Mouse (Mus musculus): Measurements from ENCODE around the gene Fgr. TPM values are rescaled to one million over a fixed set of nuclear protein-coding genes. Genes with fewer than 3 reads are reported as not detected.
A peak's percentile ranks its signal among the peaks of the same experiment; 100 is the strongest.

Gene Fgr
- polyA plus RNA-seq, 1 experiment from 2014 or later, result 2.3 TPM

- Histone ChIP-seq H3K9me3 (no peaks in the 10 kb centered on the region), H3K27me3 (replicated peaks) (no peaks in the 10 kb centered on the region)
Measured at GRCm38 (mm10) chr4:133037798-133038197, 63.9 kb downstream of the Fgr start.

DNA sequence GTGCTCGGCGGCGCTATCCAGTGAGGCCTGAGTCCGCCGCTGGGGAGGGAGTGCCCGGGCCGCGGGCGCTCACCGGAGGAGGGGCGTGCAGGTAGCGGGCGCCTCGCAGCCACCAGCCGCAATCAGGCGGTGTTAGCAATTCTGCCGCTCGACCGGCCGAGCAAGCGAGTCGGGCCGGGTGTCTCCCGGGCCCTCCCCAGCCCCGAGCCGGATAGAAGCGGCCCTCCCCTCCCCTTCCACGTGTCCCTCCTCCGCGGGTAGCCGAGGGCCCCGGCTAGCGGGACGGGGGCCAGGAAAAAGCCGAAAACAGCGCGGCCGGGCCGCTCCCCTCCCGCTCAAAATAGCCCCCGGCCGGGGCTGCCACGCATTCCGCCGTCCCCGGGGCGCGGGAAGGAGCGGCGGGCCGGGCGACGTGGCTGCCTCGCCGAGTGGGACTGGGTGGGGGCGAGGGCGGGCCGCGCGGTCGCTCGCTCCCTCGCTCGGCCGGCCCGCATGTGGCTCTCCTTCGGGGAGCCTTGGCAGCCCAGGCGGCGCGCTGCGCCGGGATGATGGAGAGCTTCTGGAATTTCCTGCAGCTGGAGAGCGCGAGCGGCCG is 64.7 kb downstream of the Fgr start:
- no peaks in the 10 kb centered on the region for H3K9me3 ChIP-seq
- H3K27me3 ChIP-seq (replicated peaks), result no peaks in the 10 kb centered on the region
- under 1% methylated on average over 76 of the region's 76 CpGs for WGBS
- H3K4me1 ChIP-seq (replicated peaks), result peaks cover 59% of the 10 kb centered on the region
- no peaks in the 10 kb centered on the region for H3K36me3 ChIP-seq
- peak; percentile 74 for ATAC-seq
- peak overlapping the region; percentile 86 for H3K27ac ChIP-seq
- peak overlapping the region; percentile 100 for H3K4me2 ChIP-seq (replicated peaks)
- H3K4me3 ChIP-seq (replicated peaks), result peak overlapping the region; percentile 66
- peak overlapping the region; percentile 70 for H3K9ac ChIP-seq

More at GRCm38 (mm10) chr4:133037798-133038197, 63.9 kb downstream of the Fgr start:
- WGBS, result 45% methylated on average over 6 of the region's 6 CpGs
- ATAC-seq, result no peak
- no peak overlapping the region for H3K9ac ChIP-seq
- H3K4me3 ChIP-seq (replicated peaks), result peak overlapping the region; percentile 66
- no peaks in the 10 kb centered on the region for H3K36me3 ChIP-seq
- H3K4me1 ChIP-seq (replicated peaks), result peaks cover 50% of the 10 kb centered on the region
- H3K4me2 ChIP-seq (replicated peaks), result peak overlapping the region; percentile 100
- no peak overlapping the region for H3K27ac ChIP-seq

DNA sequence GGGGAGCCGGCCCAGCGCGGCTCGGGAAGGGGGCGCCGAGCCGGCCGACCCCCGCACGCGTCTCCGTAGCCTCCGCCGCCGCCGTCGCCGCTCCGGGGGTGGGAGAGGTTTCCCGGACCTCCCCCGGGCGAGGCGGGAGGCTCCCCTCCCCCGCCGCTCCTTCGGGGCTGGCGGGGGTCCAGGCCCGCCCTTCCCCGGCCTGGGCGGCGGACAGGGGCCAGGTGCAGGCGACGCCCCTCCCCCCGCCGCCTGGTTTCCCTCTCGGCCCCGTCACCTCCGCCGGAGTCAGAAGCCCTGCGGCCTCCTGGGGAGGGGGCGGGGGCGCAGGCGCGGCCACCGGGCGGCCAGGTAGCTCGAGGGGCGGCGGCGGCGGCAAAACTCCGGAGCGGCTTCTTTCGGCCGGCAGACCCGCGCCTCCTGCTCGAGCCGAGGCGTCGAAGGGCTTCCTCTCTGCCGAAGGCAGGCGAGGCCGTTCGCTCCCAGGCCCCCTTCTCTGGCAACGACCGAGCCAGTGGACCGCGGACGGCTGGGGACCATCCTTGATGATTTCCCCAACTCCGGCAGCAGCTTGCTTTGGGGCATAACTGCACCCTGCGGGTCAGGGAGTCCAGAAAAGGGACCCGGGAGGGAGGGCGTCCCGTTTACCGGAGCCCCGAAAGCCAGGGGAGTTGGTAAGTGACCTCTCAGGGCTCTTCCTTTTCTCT is 65.4 kb downstream of the Fgr start:
- Histone ChIP-seq H3K4me2 (replicated peaks) (peak overlapping the region; percentile 100), H3K9me3 (no peaks in the 10 kb centered on the region), H3K9ac (peak overlapping the region; percentile 70), H3K27me3 (replicated peaks) (no peaks in the 10 kb centered on the region), H3K4me1 (replicated peaks) (peaks cover 65% of the 10 kb centered on the region), H3K4me3 (replicated peaks) (peak overlapping the region; percentile 66), H3K27ac (peak overlapping the region; percentile 86), H3K36me3 (no peaks in the 10 kb centered on the region)
- WGBS, result 1% methylated on average over 73 of the region's 77 CpGs
- ATAC-seq, result peak; percentile 42

DNA sequence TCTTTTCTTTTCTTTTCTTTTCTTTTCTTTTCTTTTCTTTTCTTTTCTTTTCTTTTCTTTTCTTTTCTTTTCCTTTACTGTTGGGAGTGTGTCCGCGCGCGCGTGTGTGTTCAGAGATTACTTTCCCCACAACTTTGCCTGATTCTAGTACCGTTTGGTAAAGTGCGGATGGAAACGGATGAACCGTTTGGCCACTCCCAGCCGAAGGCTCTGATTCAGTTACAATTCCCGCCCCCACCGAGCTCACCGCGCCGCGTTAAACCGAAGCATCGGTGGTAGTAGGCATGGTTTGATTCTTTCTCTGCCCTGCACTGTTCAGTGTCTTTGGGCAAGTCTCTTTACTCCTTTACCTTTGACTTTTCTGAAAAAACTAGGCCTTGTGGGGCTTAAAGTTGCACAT is 65.9 kb downstream of the Fgr start:
- Histone ChIP-seq H3K27me3 (replicated peaks) (no peaks in the 10 kb centered on the region), H3K9ac (peak overlapping the region; percentile 70; the same call in 1 of the 2 replicates), H3K4me2 (replicated peaks) (peak overlapping the region; percentile 100), H3K4me3 (replicated peaks) (peak overlapping the region; percentile 66), H3K27ac (peak overlapping the region; percentile 86), H3K4me1 (replicated peaks) (peaks cover 71% of the 10 kb centered on the region), H3K9me3 (no peaks in the 10 kb centered on the region), H3K36me3 (no peaks in the 10 kb centered on the region)
- ATAC-seq, result no peak
- WGBS, result 27% methylated on average over 18 of the region's 18 CpGs

- H3K4me3 ChIP-seq (replicated peaks), result 0 out of 2 replicates have a peak overlapping the region, but pooled peaks have one; percentile 66
- ATAC-seq, result no peak
- no peaks in the 10 kb centered on the region for H3K27me3 ChIP-seq (replicated peaks)
- H3K27ac ChIP-seq, result 0 out of 2 replicates have a peak overlapping the region, but pooled peaks have one; percentile 86
- no peaks in the 10 kb centered on the region for H3K9me3 ChIP-seq
- no peaks in the 10 kb centered on the region for H3K36me3 ChIP-seq
- H3K4me1 ChIP-seq (replicated peaks), result peaks cover 76% of the 10 kb centered on the region
- 60% methylated on average over 14 of the region's 14 CpGs for WGBS
- H3K4me2 ChIP-seq (replicated peaks), result peak overlapping the region; percentile 100
- H3K9ac ChIP-seq, result no peak overlapping the region
Measured at GRCm38 (mm10) chr4:133040241-133040904, 66.5 kb downstream of the Fgr start.

DNA sequence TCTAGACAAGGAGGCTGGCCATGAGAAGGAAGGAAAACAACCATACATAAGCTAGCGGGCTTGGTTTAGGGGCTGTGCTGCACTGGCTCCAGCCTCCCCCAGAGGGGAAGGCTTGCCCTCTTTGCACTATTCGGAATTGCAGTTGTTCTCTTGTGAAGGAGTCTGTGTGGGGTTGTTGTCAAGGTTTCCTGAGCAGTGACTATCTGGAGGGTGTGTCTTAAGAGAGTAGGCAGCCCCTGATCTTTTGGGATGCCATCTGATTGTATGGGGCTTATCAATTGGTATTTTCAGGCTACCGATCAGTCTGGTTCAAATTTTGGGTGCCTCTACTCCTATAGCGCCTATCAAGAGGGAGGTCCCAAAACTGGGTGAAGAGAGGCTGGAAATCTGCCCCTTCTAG is 68.3 kb downstream of the Fgr start:
- H3K27ac ChIP-seq, result peak overlapping the region; percentile 62
- peaks cover 93% of the 10 kb centered on the region for H3K4me1 ChIP-seq (replicated peaks)
- no peaks in the 10 kb centered on the region for H3K27me3 ChIP-seq (replicated peaks)
- no peak for ATAC-seq
- no peak overlapping the region; the same call in 1 of the 2 replicates for H3K4me3 ChIP-seq (replicated peaks)
- H3K9me3 ChIP-seq, result no peaks in the 10 kb centered on the region
- no peak overlapping the region for H3K9ac ChIP-seq
- H3K4me2 ChIP-seq (replicated peaks), result peak overlapping the region; percentile 51
- 52% methylated on average over 4 of the region's 4 CpGs for WGBS
- H3K36me3 ChIP-seq, result no peaks in the 10 kb centered on the region

DNA sequence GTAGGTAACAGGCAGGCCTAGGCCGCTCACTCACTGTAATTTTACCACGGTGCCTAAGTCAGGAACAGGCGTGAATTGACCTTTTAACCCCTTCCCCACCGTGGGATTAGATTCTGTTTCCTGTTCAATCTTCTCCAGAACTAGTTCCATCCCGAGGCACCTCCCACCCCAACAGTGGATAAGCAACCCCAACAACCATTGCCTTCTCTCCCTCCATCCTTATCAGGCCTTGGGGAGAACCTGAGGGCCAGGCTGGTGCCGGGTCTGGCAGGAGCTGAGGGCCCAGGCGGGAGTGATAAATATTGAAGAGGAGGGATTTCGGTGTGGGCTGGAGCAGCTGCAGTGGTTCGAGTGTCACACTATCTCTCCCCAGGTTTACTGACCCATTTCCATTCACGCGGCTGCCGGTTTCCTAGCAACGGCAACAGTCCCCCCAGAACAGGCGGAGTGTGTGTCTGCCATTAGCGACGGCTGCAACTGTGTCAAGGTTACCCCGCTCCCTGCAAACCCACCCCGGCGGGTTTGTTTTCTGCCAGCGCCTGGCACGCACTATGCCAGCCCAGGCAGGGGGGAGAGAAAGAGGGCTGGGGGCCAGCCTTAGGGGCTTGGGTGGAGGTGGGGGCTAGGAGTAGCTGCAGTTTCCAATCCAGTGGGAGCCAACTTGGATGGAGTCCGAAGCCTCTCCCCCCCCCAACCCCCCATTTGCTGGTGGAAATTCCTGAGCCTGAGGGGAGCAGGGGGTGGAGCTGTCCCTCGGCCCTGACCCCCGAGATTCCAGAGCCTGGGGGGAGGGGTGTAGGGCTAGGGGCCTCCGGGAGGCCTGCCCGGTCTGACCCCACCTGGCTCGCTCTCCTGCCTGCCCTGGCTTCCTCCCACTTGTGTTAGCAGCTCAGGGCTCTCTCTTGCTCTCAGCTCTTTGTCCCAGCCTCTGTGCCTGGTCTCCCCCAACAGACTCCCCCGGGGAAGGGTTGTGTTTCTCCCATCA is 69.0 kb downstream of the Fgr start:
- Histone ChIP-seq H3K4me1 (replicated peaks) (peaks cover 95% of the 10 kb centered on the region), H3K36me3 (no peaks in the 10 kb centered on the region), H3K9me3 (no peaks in the 10 kb centered on the region), H3K27ac (peak overlapping the region; percentile 62), H3K9ac (peak overlapping the region; percentile 21), H3K27me3 (replicated peaks) (no peaks in the 10 kb centered on the region), H3K4me2 (replicated peaks) (peak overlapping the region; percentile 51), H3K4me3 (replicated peaks) (peak overlapping the region; percentile 8)
- ATAC-seq, result peak; percentile 13; the same call in 1 of the 2 replicates
- WGBS, result 14% methylated on average over 28 of the region's 28 CpGs

- H3K27me3 ChIP-seq (replicated peaks), result no peaks in the 10 kb centered on the region
- H3K4me1 ChIP-seq (replicated peaks), result peaks cover 91% of the 10 kb centered on the region
- H3K9me3 ChIP-seq, result no peaks in the 10 kb centered on the region
- 58% methylated on average over 6 of the region's 6 CpGs for WGBS
- H3K27ac ChIP-seq, result 0 out of 2 replicates have a peak overlapping the region, but pooled peaks have one; percentile 2
- H3K9ac ChIP-seq, result peak overlapping the region; percentile 21; the same call in 1 of the 2 replicates
- no peak for ATAC-seq
- no peaks in the 10 kb centered on the region for H3K36me3 ChIP-seq
- H3K4me3 ChIP-seq (replicated peaks), result no peak overlapping the region
- peak overlapping the region; percentile 51; the same call in 1 of the 2 replicates for H3K4me2 ChIP-seq (replicated peaks)
Measured at GRCm38 (mm10) chr4:133043798-133044646, 70.1 kb downstream of the Fgr start.

- Histone ChIP-seq H3K27ac (no peak overlapping the region), H3K36me3 (no peaks in the 10 kb centered on the region), H3K27me3 (replicated peaks) (no peaks in the 10 kb centered on the region), H3K9ac (no peak overlapping the region), H3K4me2 (replicated peaks) (no peak overlapping the region), H3K4me1 (replicated peaks) (peaks cover 92% of the 10 kb centered on the region), H3K9me3 (no peaks in the 10 kb centered on the region), H3K4me3 (replicated peaks) (no peak overlapping the region)
- 46% methylated on average over 6 of the region's 6 CpGs for WGBS
- ATAC-seq, result no peak
Measured at GRCm38 (mm10) chr4:133044647-133045094, 70.8 kb downstream of the Fgr start.

- H3K4me3 ChIP-seq (replicated peaks), result no peak overlapping the region
- 44% methylated on average over 11 of the region's 11 CpGs for WGBS
- peaks cover 94% of the 10 kb centered on the region for H3K4me1 ChIP-seq (replicated peaks)
- no peaks in the 10 kb centered on the region for H3K27me3 ChIP-seq (replicated peaks)
- H3K9me3 ChIP-seq, result no peaks in the 10 kb centered on the region
- H3K4me2 ChIP-seq (replicated peaks), result peak overlapping the region; percentile 19; the same call in 1 of the 2 replicates
- peak overlapping the region; percentile 60 for H3K27ac ChIP-seq
- H3K36me3 ChIP-seq, result no peaks in the 10 kb centered on the region
- no peak overlapping the region for H3K9ac ChIP-seq
- no peak for ATAC-seq
Measured at GRCm38 (mm10) chr4:133045771-133046474, 72.0 kb downstream of the Fgr start.
